Mouse (Mus musculus) bone marrow, adult 2 months (tissue): Measurements from ENCODE around the gene Mpi.

Experiments used
- CTCF ChIP-seq: fragments of 200-500 bp; IDR thresholded peaks from 2 replicates; pipeline ENCODE4 v1.5.1; 2011; ENCODE audit warnings: low read length, control low read depth; ENCODE audit not compliant: control insufficient read depth, insufficient read depth
- POLR2A ChIP-seq: fragments of 200-500 bp; IDR thresholded peaks from 2 replicates; pipeline ENCODE4 v1.6.1; 2011; ENCODE audit warnings: low read depth, mild to moderate bottlenecking, control low read depth, low read length, borderline replicate concordance; ENCODE audit not compliant: control insufficient read depth

DNA sequence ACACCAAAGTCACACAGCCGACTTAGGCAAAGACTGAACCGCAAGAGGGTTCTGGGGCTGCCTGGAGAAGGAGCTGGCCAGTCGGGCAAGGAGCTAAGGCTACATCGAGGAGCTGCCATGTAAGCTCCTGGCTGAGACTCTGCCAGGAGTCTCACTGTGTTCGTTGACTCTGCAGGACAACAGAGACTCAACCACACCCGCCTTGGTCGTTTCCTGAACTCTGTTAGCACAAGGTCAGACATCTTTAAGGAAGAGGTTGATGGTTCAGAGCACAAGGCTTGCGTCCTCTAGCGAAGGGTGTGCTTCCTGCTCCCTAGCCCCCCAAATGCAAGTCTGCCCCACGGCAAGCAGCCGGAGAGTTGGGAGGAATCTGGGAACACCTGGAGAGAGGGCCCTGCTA is 4.7 kb downstream of the Mpi start:
- no peak for TF ChIP-seq POLR2A
- no peak for TF ChIP-seq CTCF
